Mouse (Mus musculus): ENCODE measurements around the gene Rnf113a2.

- no peak for TF ChIP-seq CHD2 (IDR thresholded peaks at IDR 0.05; ENCODE audit: low read length)
- no peak for TF ChIP-seq ZNF384 (IDR thresholded peaks at IDR 0.05; ENCODE audit: low read depth, low read length)
- no peak for TF ChIP-seq POLR2A (IDR thresholded peaks at IDR 0.05; ENCODE audit: low read depth, low read length)
- TF ChIP-seq EP300 (IDR thresholded peaks at IDR 0.05; ENCODE audit: low read length) = no peak
- no peak for TF ChIP-seq CTCF (conservative IDR thresholded peaks at IDR 0.05 in 1 of 2, IDR thresholded peaks at IDR 0.05 in 1 of 2; ENCODE audit: low read depth in 2 of 2, low read length in 2 of 2)
- no peak for TF ChIP-seq E2F4 (IDR thresholded peaks at IDR 0.05; ENCODE audit: insufficient replicate concordance, low read depth, low read length)
Observed at GRCm38 (mm10) chr12:84402923-84403322, 14.1 kb upstream of the Rnf113a2 start.
